Comparison of ENCODE assay signal across 4 mouse cellular contexts in the genomic region with DNA sequence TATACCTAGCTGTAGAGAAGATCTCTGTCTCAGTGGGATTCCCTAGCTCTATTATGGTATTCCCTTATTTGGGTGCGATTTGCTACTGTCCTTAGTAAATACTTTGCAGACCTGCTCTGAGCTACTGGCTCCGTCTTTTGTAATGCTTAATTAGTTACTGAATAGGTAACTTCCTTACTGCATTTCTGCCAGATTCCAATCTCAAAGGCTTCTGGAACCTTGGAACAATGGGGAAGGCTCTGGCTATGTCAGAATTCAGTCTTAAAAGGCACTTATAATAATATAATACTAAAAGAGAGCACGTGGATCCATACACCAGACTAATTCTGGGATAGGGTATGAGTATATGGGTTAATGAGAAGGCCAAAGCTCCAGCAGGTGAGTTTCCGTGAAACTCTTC. TPM values are rescaled to one million over a fixed set of nuclear protein-coding genes. Genes with fewer than 3 reads are reported as not detected.
DNase-seq lines count a peak whose midpoint lies in the region; TF ChIP-seq lines count a peak whose summit lies in the region.
"Not testable (repeated sequence)": the region's sequence is repeated elsewhere in the genome, so short reads cannot be mapped to it uniquely, and the experiment has no call there.

No protein-coding gene starts in this region.

- TF ChIP-seq POLR2A in ES-Bruce4 (IDR thresholded peaks at IDR 0.05; ENCODE audit: insufficient read depth, low read length); kidney, adult 2 months (IDR thresholded peaks at IDR 0.05; ENCODE audit: low read depth, low read length): not testable (repeated sequence)

- not testable (repeated sequence) for H3K4me1 ChIP-seq in ES-Bruce4 (ENCODE audit: control insufficient read depth, insufficient read depth, low read length); ES-E14 (ENCODE audit: control insufficient read depth in 2 of 2, insufficient read depth in 2 of 2, low read length in 2 of 2, poor library complexity in 1 of 2); kidney, adult 2 months (ENCODE audit: control insufficient read depth, insufficient read depth, low read length)

- H3K27ac ChIP-seq in ES-Bruce4 (ENCODE audit: insufficient read depth, low read length) (peak overlapping the region; percentile 97), ES-E14 (ENCODE audit: insufficient read depth, low read depth, low read length, poor library complexity, severe bottlenecking) (peak overlapping the region; percentile 92)
- not testable (repeated sequence) for H3K27ac ChIP-seq in kidney, adult 2 months (ENCODE audit: insufficient read depth, low read depth, low read length)

- in situ Hi-C loops in ES-E14 (cut with MboI; ENCODE audit: low sequenced_read_pairs in 2 of 2, unreplicated experiment in 2 of 2), result loop anchor here in 1 of 2 experiments (25.0 kb wide), 1 partner anchor 159 kb away; no protein-coding TSS in a partner anchor

- H3K27me3 ChIP-seq in ES-Bruce4 (ENCODE audit: control insufficient read depth, insufficient read depth, low read length, poor library complexity, severe bottlenecking); kidney, adult 2 months (replicated peaks; ENCODE audit: control insufficient read depth, insufficient read depth, low read length): not testable (repeated sequence)

- peaks cover 10% of the 10 kb centered on the region for H3K36me3 ChIP-seq in ES-Bruce4 (ENCODE audit: control insufficient read depth, insufficient read depth, low read length, poor library complexity, severe bottlenecking)
- not testable (repeated sequence) for H3K36me3 ChIP-seq in ES-E14 (ENCODE audit: control insufficient read depth, insufficient read depth, low read length, poor library complexity, severe bottlenecking); kidney, adult 2 months (ENCODE audit: control insufficient read depth, insufficient read depth, low read length)

- 24% methylated on average over 4 of the region's 4 CpGs for WGBS in kidney, adult 2 months

- TF ChIP-seq CTCF in ES-Bruce4 (IDR thresholded peaks at IDR 0.05; ENCODE audit: low read depth, low read length); kidney, adult 2 months (conservative IDR thresholded peaks at IDR 0.05; ENCODE audit: insufficient read depth, insufficient read length, low read depth, low read length): not testable (repeated sequence)

- DNase-seq in ES-E14 (ENCODE audit: low read depth, low spot score), result not testable (repeated sequence)
- peak; percentile 56 for DNase-seq in ZHBTc4 (ENCODE audit: low read depth, low spot score)
- peak; percentile 29 for DNase-seq in kidney, adult 2 months

- not testable (repeated sequence) for H3K4me3 ChIP-seq in ES-Bruce4 (ENCODE audit: low read depth, low read length); ES-E14 (ENCODE audit: insufficient read depth in 1 of 2, low read depth in 1 of 2, low read length in 2 of 2, poor library complexity in 1 of 2, severe bottlenecking in 1 of 2); kidney, adult 2 months (ENCODE audit: insufficient read depth, low read depth, low read length)

- TF ChIP-seq EP300 in ES-Bruce4 (IDR thresholded peaks at IDR 0.05; ENCODE audit: insufficient read depth, low read depth, low read length), result not testable (repeated sequence)

- H3K9me3 ChIP-seq in ES-Bruce4 (replicated peaks; ENCODE audit: control insufficient read depth, insufficient read depth, low read length, poor library complexity, severe bottlenecking); ES-E14 (ENCODE audit: control insufficient read depth, insufficient read depth, low read depth, low read length): not testable (repeated sequence)

- H3K9ac ChIP-seq in ES-Bruce4 (ENCODE audit: low read depth, poor library complexity, severe bottlenecking); ES-E14 (ENCODE audit: insufficient read depth, low read depth, low read length, poor library complexity, severe bottlenecking): not testable (repeated sequence)

RNA-seq across cellular contexts. Expression of gene Ddx3x, which starts 15.5 kb away (rescaled TPM):
- polyA plus RNA-seq in ES-Bruce4 (2011; ENCODE audit: insufficient read depth, insufficient read length, low read depth, missing spikeins), result 453 and 486 TPM in 2 replicates
- total RNA-seq in ES-E14 (2012; rRNA removed), result 191 and 253 TPM in 2 replicates
- 38.9 and 41.4 TPM in 2 replicates for polyA plus RNA-seq in kidney, adult 2 months (2012; rRNA removed)

Comparison
In these comparisons a context has a peak if more than half of its experiments do, and no peak if none do; other contexts are left out.
1. RNA of gene Ddx3x, which starts 15.5 kb away (polyA plus RNA-seq): 453 to 486 TPM in ES-Bruce4; 38.9 to 41.4 TPM in kidney, adult 2 months; every median in the first group is over 10 times any median in the second.